Mouse (Mus musculus): ENCODE measurements around the gene Gm20547. TPM values are rescaled to one million over a fixed set of nuclear protein-coding genes. Genes with fewer than 3 reads are reported as not detected.
A peak's percentile ranks its signal among the peaks of the same experiment; 100 is the strongest.

The Gm20547 gene
- polyA plus RNA-seq, 1 experiment from 2014 or later, result not detected

GRCm38 (mm10) chr17:34894801-34895530 lies 13.1 kb upstream of the Gm20547 start:
- Histone ChIP-seq H3K36me3 (peaks cover 8% of the 10 kb centered on the region; the same call in 1 of the 2 replicates), H3K4me1 (peaks cover 19% of the 10 kb centered on the region), H3K9ac (peak overlapping the region; percentile 82), H3K4me3 (peak overlapping the region; percentile 81), H3K4me2 (peak overlapping the region; percentile 78), H3K9me3 (no peaks in the 10 kb centered on the region), H3K27ac (peak overlapping the region; percentile 91), H3K27me3 (no peaks in the 10 kb centered on the region)
- 6% methylated on average over 49 of the region's 51 CpGs for WGBS
- ATAC-seq (ENCODE audit: borderline replicate concordance, extremely low read depth, low FRiP score, low TSS enrichment), result peak; percentile 13

- peak; percentile 91 for ATAC-seq (ENCODE audit: borderline replicate concordance, extremely low read depth, low FRiP score, low TSS enrichment)
- peak overlapping the region; percentile 81 for H3K4me3 ChIP-seq
- no peaks in the 10 kb centered on the region for H3K9me3 ChIP-seq
- peaks cover 8% of the 10 kb centered on the region; the same call in 1 of the 2 replicates for H3K36me3 ChIP-seq
- no peaks in the 10 kb centered on the region for H3K27me3 ChIP-seq
- peaks cover 18% of the 10 kb centered on the region for H3K4me1 ChIP-seq
- WGBS, result 1% methylated on average over 30 of the region's 51 CpGs
- peak overlapping the region; percentile 91 for H3K27ac ChIP-seq
- peak overlapping the region; percentile 78 for H3K4me2 ChIP-seq
- H3K9ac ChIP-seq, result peak overlapping the region; percentile 82
Measured at GRCm38 (mm10) chr17:34894074-34894597, 12.3 kb upstream of the Gm20547 start.

GRCm38 (mm10) chr17:34893072-34893824 lies 11.4 kb upstream of the Gm20547 start:
- peak overlapping the region; percentile 78 for H3K4me2 ChIP-seq
- H3K36me3 ChIP-seq, result peaks cover 8% of the 10 kb centered on the region; the same call in 1 of the 2 replicates
- 72% methylated on average over 12 of the region's 12 CpGs for WGBS
- peak overlapping the region; percentile 81; the same call in 1 of the 2 replicates for H3K4me3 ChIP-seq
- no peaks in the 10 kb centered on the region for H3K27me3 ChIP-seq
- ATAC-seq (ENCODE audit: borderline replicate concordance, extremely low read depth, low FRiP score, low TSS enrichment), result no peak
- H3K27ac ChIP-seq, result peak overlapping the region; percentile 59
- peaks cover 18% of the 10 kb centered on the region for H3K4me1 ChIP-seq
- H3K9ac ChIP-seq, result peak overlapping the region; percentile 82; the same call in 1 of the 2 replicates
- no peaks in the 10 kb centered on the region for H3K9me3 ChIP-seq

- H3K27ac ChIP-seq, result no peak overlapping the region
- 89% methylated on average over 2 of the region's 2 CpGs for WGBS
- H3K4me3 ChIP-seq, result no peak overlapping the region
- no peak for ATAC-seq (ENCODE audit: borderline replicate concordance, extremely low read depth, low FRiP score, low TSS enrichment)
- peaks cover 8% of the 10 kb centered on the region; the same call in 1 of the 2 replicates for H3K36me3 ChIP-seq
- H3K9me3 ChIP-seq, result no peaks in the 10 kb centered on the region
- H3K9ac ChIP-seq, result no peak overlapping the region
- H3K4me1 ChIP-seq, result peaks cover 12% of the 10 kb centered on the region
- no peaks in the 10 kb centered on the region for H3K27me3 ChIP-seq
- H3K4me2 ChIP-seq, result no peak overlapping the region
Measured at GRCm38 (mm10) chr17:34891377-34891776, 9.5 kb upstream of the Gm20547 start.

- H3K27me3 ChIP-seq, result no peaks in the 10 kb centered on the region
- no peaks in the 10 kb centered on the region for H3K9me3 ChIP-seq
- H3K4me3 ChIP-seq, result no peak overlapping the region
- no peak overlapping the region for H3K9ac ChIP-seq
- ATAC-seq (ENCODE audit: borderline replicate concordance, extremely low read depth, low FRiP score, low TSS enrichment), result no peak
- H3K27ac ChIP-seq, result no peak overlapping the region
- H3K4me1 ChIP-seq, result 0 out of 2 replicates have a peak, but pooled peaks cover 1% of the 10 kb centered on the region
- H3K4me2 ChIP-seq, result no peak overlapping the region
- H3K36me3 ChIP-seq, result no peaks in the 10 kb centered on the region
- WGBS, result 81% methylated on average over 12 of the region's 12 CpGs
Measured at GRCm38 (mm10) chr17:34890074-34890743, 8.4 kb upstream of the Gm20547 start.

GRCm38 (mm10) chr17:34887942-34888341 lies 6.1 kb upstream of the Gm20547 start:
- Histone ChIP-seq H3K27me3 (no peaks in the 10 kb centered on the region), H3K9me3 (no peaks in the 10 kb centered on the region), H3K4me3 (no peak overlapping the region), H3K27ac (no peak overlapping the region), H3K36me3 (no peaks in the 10 kb centered on the region), H3K4me2 (no peak overlapping the region), H3K4me1 (no peaks in the 10 kb centered on the region), H3K9ac (no peak overlapping the region)
- ATAC-seq (ENCODE audit: borderline replicate concordance, extremely low read depth, low FRiP score, low TSS enrichment), result no peak
- WGBS, result 78% methylated on average over 5 of the region's 5 CpGs

GRCm38 (mm10) chr17:34885615-34886014 lies 3.8 kb upstream of the Gm20547 start:
- H3K4me1 ChIP-seq, result peaks cover 6% of the 10 kb centered on the region; the same call in 1 of the 2 replicates
- no peaks in the 10 kb centered on the region for H3K9me3 ChIP-seq
- 61% methylated on average over 3 of the region's 3 CpGs for WGBS
- no peaks in the 10 kb centered on the region for H3K27me3 ChIP-seq
- no peaks in the 10 kb centered on the region for H3K36me3 ChIP-seq
- no peak overlapping the region for H3K9ac ChIP-seq
- H3K27ac ChIP-seq, result no peak overlapping the region
- no peak overlapping the region for H3K4me3 ChIP-seq
- no peak overlapping the region for H3K4me2 ChIP-seq
- no peak for ATAC-seq (ENCODE audit: borderline replicate concordance, extremely low read depth, low FRiP score, low TSS enrichment)

GRCm38 (mm10) chr17:34884704-34885103 lies 2.9 kb upstream of the Gm20547 start:
- H3K4me1 ChIP-seq, result peaks cover 6% of the 10 kb centered on the region; the same call in 1 of the 2 replicates
- no peaks in the 10 kb centered on the region for H3K36me3 ChIP-seq
- no peak overlapping the region for H3K4me3 ChIP-seq
- H3K9ac ChIP-seq, result no peak overlapping the region
- no peak overlapping the region for H3K27ac ChIP-seq
- H3K27me3 ChIP-seq, result no peaks in the 10 kb centered on the region
- ATAC-seq (ENCODE audit: borderline replicate concordance, extremely low read depth, low FRiP score, low TSS enrichment), result no peak
- H3K4me2 ChIP-seq, result no peak overlapping the region
- WGBS, result 84% methylated on average over 6 of the region's 6 CpGs
- no peaks in the 10 kb centered on the region for H3K9me3 ChIP-seq

GRCm38 (mm10) chr17:34883332-34883731 lies 1.5 kb upstream of the Gm20547 start:
- no peaks in the 10 kb centered on the region for H3K36me3 ChIP-seq
- no peak overlapping the region for H3K9ac ChIP-seq
- no peak overlapping the region for H3K27ac ChIP-seq
- no peaks in the 10 kb centered on the region for H3K9me3 ChIP-seq
- no peak for ATAC-seq (ENCODE audit: borderline replicate concordance, extremely low read depth, low FRiP score, low TSS enrichment)
- no peak overlapping the region for H3K4me3 ChIP-seq
- H3K4me1 ChIP-seq, result peaks cover 6% of the 10 kb centered on the region; the same call in 1 of the 2 replicates
- no peak overlapping the region for H3K4me2 ChIP-seq
- H3K27me3 ChIP-seq, result no peaks in the 10 kb centered on the region
- 75% methylated on average over 3 of the region's 3 CpGs for WGBS

GRCm38 (mm10) chr17:34881166-34881565 lies 676 bp downstream of the Gm20547 start:
- H3K4me3 ChIP-seq, result no peak overlapping the region
- no peaks in the 10 kb centered on the region for H3K36me3 ChIP-seq
- no peak for ATAC-seq (ENCODE audit: borderline replicate concordance, extremely low read depth, low FRiP score, low TSS enrichment)
- peaks cover 6% of the 10 kb centered on the region; the same call in 1 of the 2 replicates for H3K4me1 ChIP-seq
- H3K27me3 ChIP-seq, result no peaks in the 10 kb centered on the region
- no peaks in the 10 kb centered on the region for H3K9me3 ChIP-seq
- no peak overlapping the region for H3K4me2 ChIP-seq
- H3K9ac ChIP-seq, result no peak overlapping the region
- H3K27ac ChIP-seq, result no peak overlapping the region

- no peak within 1 kb of the TSS for H3K4me2 ChIP-seq
- no peak for ATAC-seq (ENCODE audit: borderline replicate concordance, extremely low read depth, low FRiP score, low TSS enrichment)
- no peaks in the 10 kb centered on the region for H3K27me3 ChIP-seq
- no peak within 1 kb of the TSS for H3K9ac ChIP-seq
- H3K36me3 ChIP-seq, result no peaks in the 10 kb centered on the region
- no peak within 1 kb of the TSS for H3K4me3 ChIP-seq
- 52% methylated on average over 11 of the region's 11 CpGs for WGBS
- peaks cover 6% of the 10 kb centered on the region; the same call in 1 of the 2 replicates for H3K4me1 ChIP-seq
- H3K9me3 ChIP-seq, result no peaks in the 10 kb centered on the region
- no peak within 1 kb of the TSS for H3K27ac ChIP-seq
Measured at GRCm38 (mm10) chr17:34879336-34879879, 2.4 kb downstream of the Gm20547 start, which contains the start of gene Zbtb12. Zbtb12 (plus strand) TSS chr17:34879483.

All from lung, embryonic 15.5 days (tissue).